ENCODE assay signal across 19 mouse cellular contexts in genomic region chr14:8119904-8120303, GRCm38 (mm10).
"Had no signal": no experiment of that assay in that cellular context is flagged by ENCODE, and none has a peak within 500 bp of the region (broad histone marks: within the 10 kb centered on the region; RNA-seq: fewer than 3 reads in every experiment).

No protein-coding gene starts in this region.

- H3K4me3 ChIP-seq: liver, embryonic 15.5 days; lung, embryonic 15.5 days; midbrain, embryonic 10.5 days; midbrain, embryonic 12.5 days; myocyte; neural tube, embryonic 13.5 days; neural tube, embryonic 15.5 days had no signal

- DNase-seq: liver, postnatal 0 days; lung, adult 2 months; lung, postnatal 14 days; lung, postnatal 36 days; midbrain, embryonic 14.5 days; right cerebral cortex, postnatal 14 days; thymus, adult 18-20 months; thymus, postnatal 14 days; thymus, postnatal 36 days had no signal

- H3K9ac ChIP-seq: liver, embryonic 15.5 days; liver, postnatal 0 days; lung, embryonic 15.5 days; midbrain, embryonic 12.5 days; neural tube, embryonic 13.5 days; neural tube, embryonic 15.5 days had no signal

- H3K4me1 ChIP-seq: liver, embryonic 15.5 days; lung, embryonic 15.5 days; midbrain, embryonic 10.5 days; midbrain, embryonic 12.5 days; neural tube, embryonic 13.5 days; neural tube, embryonic 15.5 days had no signal

- H3K27me3 ChIP-seq: liver, embryonic 15.5 days; lung, embryonic 15.5 days; midbrain, embryonic 12.5 days; neural tube, embryonic 13.5 days; neural tube, embryonic 15.5 days had no signal

- H3K36me3 ChIP-seq: midbrain, embryonic 10.5 days had no signal

- ATAC-seq: liver, postnatal 0 days; lung, postnatal 0 days; midbrain, embryonic 16.5 days had no signal

- H3K9me3 ChIP-seq: liver, embryonic 15.5 days; lung, embryonic 15.5 days; midbrain, embryonic 10.5 days; midbrain, embryonic 12.5 days; neural tube, embryonic 13.5 days; neural tube, embryonic 15.5 days had no signal

- H3K27ac ChIP-seq: liver, embryonic 15.5 days; lung, embryonic 15.5 days; macrophage; midbrain, embryonic 10.5 days; midbrain, embryonic 12.5 days; neural tube, embryonic 13.5 days; neural tube, embryonic 15.5 days had no signal
